Mouse (Mus musculus) CH12.LX (cell line): Measurements from ENCODE around the gene Gstm1. TPM values are rescaled to one million over a fixed set of nuclear protein-coding genes. Genes with fewer than 3 reads are reported as not detected.
"Not testable (repeated sequence)": the region's sequence is repeated elsewhere in the genome, so short reads cannot be mapped to it uniquely, and the experiment has no call there.

ENCODE experiments used
- DNase-seq: peaks from one replicate; pipeline ENCODE4 v3.0.0-alpha.2; 2013; ENCODE audit errors: extremely low read depth
- H3K27ac ChIP-seq: 2 replicates; pipeline ENCODE4 v1.5.1; 2012; ENCODE audit warnings: low read depth, mild to moderate bottlenecking, control low read depth, moderate library complexity; ENCODE audit not compliant: insufficient read depth
- H3K27me3 ChIP-seq: replicated peaks from 2 replicates; pipeline ENCODE3; 2012; ENCODE audit warnings: inconsistent platforms
- H3K36me3 ChIP-seq, 2 experiments: replicated peaks in 1 of 2; 2 replicates each; pipeline versions ENCODE3 to v1.6.1; 2012; ENCODE audit warnings: inconsistent platforms in 1 of 2, low read length in 1 of 2, mild to moderate bottlenecking in 1 of 2, mixed read lengths in 1 of 2, moderate library complexity in 1 of 2; ENCODE audit not compliant: control insufficient read depth in 1 of 2, insufficient read depth in 1 of 2
- H3K4me1 ChIP-seq, 2 experiments: 2 replicates each; pipeline ENCODE4 v1.6.1; 2012; ENCODE audit warnings: inconsistent platforms in 1 of 2, moderate library complexity in 1 of 2; ENCODE audit not compliant: insufficient read depth in 2 of 2, control insufficient read depth in 1 of 2
- H3K4me2 ChIP-seq: 2 replicates; pipeline ENCODE4 v1.6.1; 2012; ENCODE audit warnings: low read depth, mild to moderate bottlenecking, control low read depth; ENCODE audit not compliant: poor library complexity, insufficient read depth, severe bottlenecking
- H3K4me3 ChIP-seq, 3 experiments: fragments of 150-350 bp in 1 of 3; sonication (generic) in 1 of 3; replicated peaks in 1 of 3; 2 replicates each; pipeline versions ENCODE3 to v1.5.1; 2011 to 2012; ENCODE audit warnings: low read depth in 2 of 3, low read length in 2 of 3, mild to moderate bottlenecking in 2 of 3, moderate library complexity in 2 of 3, control low read depth in 1 of 3, improper control_type of control experiment in 1 of 3, inconsistent platforms in 1 of 3, mixed read lengths in 1 of 3; ENCODE audit not compliant: poor library complexity in 1 of 3
- H3K79me2 ChIP-seq: replicated peaks from 2 replicates; pipeline ENCODE4 v1.6.1; 2012; ENCODE audit warnings: mild to moderate bottlenecking, moderate library complexity; ENCODE audit not compliant: control insufficient read depth, poor library complexity, insufficient read depth, severe bottlenecking; ENCODE audit errors: extremely low read depth
- H3K9ac ChIP-seq: 2 replicates; pipeline ENCODE4 v1.6.1; 2012; ENCODE audit warnings: low read depth, mild to moderate bottlenecking, control low read depth, moderate library complexity; ENCODE audit not compliant: insufficient read depth
- H3K9me3 ChIP-seq: replicated peaks from 2 replicates; pipeline ENCODE3; 2012; ENCODE audit warnings: low read length, inconsistent platforms, mixed read lengths
- BHLHE40 ChIP-seq: IDR thresholded peaks from 2 replicates; pipeline ENCODE4 v1.6.1; 2011; ENCODE audit warnings: mild to moderate bottlenecking, low read depth, low read length, improper control_type of control experiment
- CHD1 ChIP-seq: IDR thresholded peaks from 2 replicates; pipeline ENCODE4 v1.6.1; 2012; ENCODE audit warnings: low read depth, low read length, improper control_type of control experiment, inconsistent platforms
- CHD2 ChIP-seq: IDR thresholded peaks from 2 replicates; pipeline ENCODE4 v1.6.1; 2011; ENCODE audit warnings: low read length, improper control_type of control experiment
- CTCF ChIP-seq, 2 experiments: IDR thresholded peaks in 1 of 2; conservative IDR thresholded peaks in 1 of 2; 2 replicates each; pipeline ENCODE4 v1.5.1; 2011 to 2012; ENCODE audit warnings: low read depth in 2 of 2, low read length in 2 of 2, improper control_type of control experiment in 1 of 2, inconsistent platforms in 1 of 2, mild to moderate bottlenecking in 1 of 2, moderate library complexity in 1 of 2
- ELF1 ChIP-seq: IDR thresholded peaks from 2 replicates; pipeline ENCODE4 v1.6.1; 2014; ENCODE audit warnings: low read depth, mild to moderate bottlenecking, inconsistent platforms, low read length, improper control_type of control experiment
- EP300 ChIP-seq: IDR thresholded peaks from 2 replicates; pipeline ENCODE4 v1.6.1; 2011; ENCODE audit warnings: low read length, improper control_type of control experiment
- ETS1 ChIP-seq: conservative IDR thresholded peaks from 2 replicates; pipeline ENCODE4 v1.6.1; 2012; ENCODE audit warnings: low read depth, mild to moderate bottlenecking, inconsistent platforms, low read length, improper control_type of control experiment, moderate library complexity
- GABPA ChIP-seq: IDR thresholded peaks from 2 replicates; pipeline ENCODE4 v1.6.1; 2012; ENCODE audit warnings: low read depth, low read length, improper control_type of control experiment, inconsistent platforms; ENCODE audit not compliant: insufficient replicate concordance
- KAT2A ChIP-seq: IDR thresholded peaks from 2 replicates; pipeline ENCODE4 v1.6.1; 2012; ENCODE audit warnings: low read length, improper control_type of control experiment, inconsistent platforms; ENCODE audit not compliant: insufficient replicate concordance
- MAFK ChIP-seq: IDR thresholded peaks from 2 replicates; pipeline ENCODE4 v1.6.1; 2011; ENCODE audit warnings: low read length, improper control_type of control experiment; ENCODE audit not compliant: insufficient replicate concordance
- MAX ChIP-seq: IDR thresholded peaks from 2 replicates; pipeline ENCODE4 v1.6.1; 2011; ENCODE audit warnings: low read length, improper control_type of control experiment
- MAZ ChIP-seq: IDR thresholded peaks from 2 replicates; pipeline ENCODE4 v1.6.1; 2012; ENCODE audit warnings: low read depth, mild to moderate bottlenecking, inconsistent platforms, low read length, improper control_type of control experiment, moderate library complexity
- MEF2A ChIP-seq: IDR thresholded peaks from 2 replicates; pipeline ENCODE4 v1.6.1; 2014; ENCODE audit warnings: low read depth, mild to moderate bottlenecking, inconsistent platforms, low read length, improper control_type of control experiment, borderline replicate concordance
- MXI1 ChIP-seq: IDR thresholded peaks from 2 replicates; pipeline ENCODE4 v1.6.1; 2011; ENCODE audit warnings: mild to moderate bottlenecking, low read depth, low read length, improper control_type of control experiment
- MYC ChIP-seq: IDR thresholded peaks from 2 replicates; pipeline ENCODE4 v1.6.1; 2011; ENCODE audit warnings: low read depth, mild to moderate bottlenecking, improper control_type of control experiment, low read length
- NELFE ChIP-seq: IDR thresholded peaks from 2 replicates; pipeline ENCODE4 v1.6.1; 2011; ENCODE audit warnings: low read depth, low read length, improper control_type of control experiment
- PAX5 ChIP-seq: IDR thresholded peaks from 2 replicates; pipeline ENCODE4 v1.6.1; 2012; ENCODE audit warnings: low read length, inconsistent platforms, mixed read lengths
- POLR2AphosphoS2 ChIP-seq: IDR thresholded peaks from 2 replicates; pipeline ENCODE4 v1.6.1; 2011; ENCODE audit warnings: low read depth, low read length, improper control_type of control experiment
- SIN3A ChIP-seq: IDR thresholded peaks from 2 replicates; pipeline ENCODE4 v1.6.1; 2012; ENCODE audit warnings: low read length, improper control_type of control experiment, inconsistent platforms
- TBP ChIP-seq: conservative IDR thresholded peaks from 2 replicates; pipeline ENCODE4 v1.6.1; 2011; ENCODE audit warnings: low read depth, low read length, improper control_type of control experiment
- TCF12 ChIP-seq: IDR thresholded peaks from 2 replicates; pipeline ENCODE4 v1.6.1; 2014; ENCODE audit warnings: low read depth, mild to moderate bottlenecking, inconsistent platforms, low read length, improper control_type of control experiment
- USF1 ChIP-seq: IDR thresholded peaks from 2 replicates; pipeline ENCODE4 v1.6.1; 2014; ENCODE audit warnings: low read depth, mild to moderate bottlenecking, inconsistent platforms, low read length, improper control_type of control experiment
- ZC3H11A ChIP-seq: IDR thresholded peaks from 2 replicates; pipeline ENCODE4 v1.6.1; 2012; ENCODE audit warnings: low read depth, mild to moderate bottlenecking, inconsistent platforms, low read length, improper control_type of control experiment
- ZNF384 ChIP-seq: IDR thresholded peaks from 2 replicates; pipeline ENCODE4 v1.6.1; 2012; ENCODE audit warnings: low read depth, low read length, improper control_type of control experiment, inconsistent platforms
- dilution Hi-C: fragments of 300-500 bp; cut with MboI; formaldehyde crosslinking; loops from 2 replicates; pipeline ENCODE4 v1.14.3; 2020; ENCODE audit warnings: low sequenced_read_pairs; ENCODE audit not compliant: extremely low pct_unique_long_range_greater_than_20kb, extremely low pct_ligation_motif_present
- in situ Hi-C: fragments of 300-500 bp; cut with MboI; formaldehyde crosslinking; loops from 3 replicates; pipeline ENCODE4 v1.14.3; 2019; ENCODE audit warnings: low sequenced_read_pairs, low pct_ligation_motif_present, low pct_unique_long_range_greater_than_20kb, mixed read lengths
- polyA plus RNA-seq: library from polyadenylated mRNA; unstranded; fragments of >175 nt; gene quantifications from 2 replicates; pipeline ENCODE4 v1.2.1, GENCODE M21; 2012; ENCODE audit warnings: low read depth; ENCODE audit not compliant: insufficient read length
- total RNA-seq, 2 experiments: library from RNA; depleted of rRNA; stranded (reverse); fragments of 300-350 nt in 1 of 2; fragments of >200 nt in 1 of 2; gene quantifications; 2 replicates each; pipeline ENCODE4 v1.2.3; 2012 to 2014

Gstm1 gene
- total and polyA plus RNA-seq, 3 experiments: 0.25 to 5.4 (median 0.35) TPM

- no peak overlapping the region for H3K27ac ChIP-seq
- H3K4me3 ChIP-seq: peak overlapping the region; percentile 25 to 41 (median 30)
- H3K27me3 ChIP-seq: no peaks in the 10 kb centered on the region
- in situ Hi-C loops (loop anchor here (5.0 kb wide), 1 partner anchor 81 kb away; no protein-coding TSS in a partner anchor), dilution Hi-C loops (no loop called here)
- no peak for TF ChIP-seq GABPA
- TF ChIP-seq MXI1: peak; percentile 28; the same call in 1 of the 2 replicates
- TF ChIP-seq PAX5: no peak
- no peak for TF ChIP-seq KAT2A
- no peak for TF ChIP-seq ZNF384
- TF ChIP-seq TBP: no peak
- TF ChIP-seq POLR2AphosphoS2: no peak
- TF ChIP-seq MAX: no peak
- no peak for TF ChIP-seq EP300
- no peak for TF ChIP-seq MAFK
- TF ChIP-seq CHD1: no peak
- peak; percentile 2; the same call in 1 of the 2 replicates for TF ChIP-seq TCF12
- TF ChIP-seq MAZ: peak; percentile 25; the same call in 1 of the 2 replicates
- TF ChIP-seq SIN3A: peak; percentile 56; the same call in 1 of the 2 replicates
- 0 out of 2 replicates have a peak, but pooled peaks have one; percentile 27 for TF ChIP-seq BHLHE40
- TF ChIP-seq MYC: no peak
- TF ChIP-seq ZC3H11A: no peak
- TF ChIP-seq ELF1: 0 out of 2 replicates have a peak, but pooled peaks have one; percentile 21
- 0 out of 2 replicates have a peak, but pooled peaks have one; percentile 18 for TF ChIP-seq CHD2
- peak; percentile 21; the same call in 1 of the 2 replicates for TF ChIP-seq USF1
- no peak for TF ChIP-seq NELFE
- no peak for TF ChIP-seq CTCF (conservative IDR thresholded peaks at IDR 0.05 in 1 of 2, IDR thresholded peaks at IDR 0.05 in 1 of 2; ENCODE audit: low read depth in 2 of 2, low read length in 2 of 2)
- TF ChIP-seq MEF2A: no peak
- TF ChIP-seq ETS1: peak; percentile 50
- H3K4me2 ChIP-seq: peak overlapping the region; percentile 91
- H3K4me1 ChIP-seq: peaks cover 11 to 28% of the 10 kb centered on the region in 2 experiments; a peak in 3 of 4 replicates
- no peaks in the 10 kb centered on the region for H3K79me2 ChIP-seq
- H3K36me3 ChIP-seq: no peaks in the 10 kb centered on the region
- no peaks in the 10 kb centered on the region for H3K9me3 ChIP-seq
- no peak for DNase-seq
- peak overlapping the region; percentile 41 for H3K9ac ChIP-seq
Observed at GRCm38 (mm10) chr3:108018190-108018820, 532 bp upstream of the Gstm1 start.

GRCm38 (mm10) chr3:108016468-108016867 is 1.3 kb downstream of the Gstm1 start:
- H3K4me3 ChIP-seq, H3K9ac ChIP-seq, DNase-seq, dilution Hi-C loops, H3K79me2 ChIP-seq, H3K9me3 ChIP-seq, H3K27ac ChIP-seq, H3K4me2 ChIP-seq, H3K27me3 ChIP-seq, H3K36me3 ChIP-seq: not testable (repeated sequence)
- in situ Hi-C loops: loop anchor here (5.0 kb wide), 1 partner anchor 79 kb away; no protein-coding TSS in a partner anchor
- H3K4me1 ChIP-seq: peaks cover 11 to 31% of the 10 kb centered on the region in 2 experiments; a peak in 3 of 4 replicates
